Mouse (Mus musculus): Measurements from ENCODE around the gene Fam102b. TPM values are rescaled to one million over a fixed set of nuclear protein-coding genes. Genes with fewer than 3 reads are reported as not detected.

Gene Fam102b
- polyA plus RNA-seq, 1 experiment from 2014 or later = 19.5 TPM

GRCm38 (mm10) chr3:109043395-109043794 lies 16.0 kb upstream of the Fam102b start:
- Histone ChIP-seq H3K27ac (ENCODE audit: low read length) (no peak overlapping the region), H3K4me3 (ENCODE audit: low read depth, low read length) (no peak overlapping the region), H3K36me3 (ENCODE audit: control insufficient read depth, insufficient read depth, low read length) (no peaks in the 10 kb centered on the region), H3K4me1 (ENCODE audit: control insufficient read depth, insufficient read depth, low read length) (peaks cover 9% of the 10 kb centered on the region), H3K27me3 (ENCODE audit: control insufficient read depth, insufficient read depth, low read length) (no peaks in the 10 kb centered on the region), H3K4me2 (replicated peaks; ENCODE audit: low read depth, low read length) (no peak overlapping the region), H3K9ac (replicated peaks; ENCODE audit: low read depth, low read length) (no peak overlapping the region), H3K9me3 (ENCODE audit: control insufficient read depth, low read depth, low read length) (no peaks in the 10 kb centered on the region)
- no peak for ATAC-seq (ENCODE audit: insufficient number of reproducible peaks, insufficient read depth, low FRiP score, low read depth)
- 73% methylated on average over 7 of the region's 7 CpGs for WGBS

GRCm38 (mm10) chr3:109040908-109041307 lies 13.5 kb upstream of the Fam102b start:
- H3K27ac ChIP-seq (ENCODE audit: low read length) = no peak overlapping the region
- H3K36me3 ChIP-seq (ENCODE audit: control insufficient read depth, insufficient read depth, low read length) = no peaks in the 10 kb centered on the region
- no peak for ATAC-seq (ENCODE audit: insufficient number of reproducible peaks, insufficient read depth, low FRiP score, low read depth)
- no peaks in the 10 kb centered on the region for H3K4me1 ChIP-seq (ENCODE audit: control insufficient read depth, insufficient read depth, low read length)
- no peaks in the 10 kb centered on the region for H3K27me3 ChIP-seq (ENCODE audit: control insufficient read depth, insufficient read depth, low read length)
- no peaks in the 10 kb centered on the region for H3K9me3 ChIP-seq (ENCODE audit: control insufficient read depth, low read depth, low read length)
- WGBS = 81% methylated on average over 4 of the region's 4 CpGs
- no peak overlapping the region for H3K4me2 ChIP-seq (replicated peaks; ENCODE audit: low read depth, low read length)
- no peak overlapping the region for H3K9ac ChIP-seq (replicated peaks; ENCODE audit: low read depth, low read length)
- H3K4me3 ChIP-seq (ENCODE audit: low read depth, low read length) = no peak overlapping the region

- Histone ChIP-seq H3K9ac (replicated peaks; ENCODE audit: low read depth, low read length) (no peak overlapping the region), H3K27ac (ENCODE audit: low read length) (no peak overlapping the region), H3K36me3 (ENCODE audit: control insufficient read depth, insufficient read depth, low read length) (no peaks in the 10 kb centered on the region), H3K4me3 (ENCODE audit: low read depth, low read length) (no peak overlapping the region), H3K27me3 (ENCODE audit: control insufficient read depth, insufficient read depth, low read length) (no peaks in the 10 kb centered on the region), H3K4me2 (replicated peaks; ENCODE audit: low read depth, low read length) (no peak overlapping the region), H3K9me3 (ENCODE audit: control insufficient read depth, low read depth, low read length) (no peaks in the 10 kb centered on the region), H3K4me1 (ENCODE audit: control insufficient read depth, insufficient read depth, low read length) (peaks cover 14% of the 10 kb centered on the region; the same call in 1 of the 2 replicates)
- ATAC-seq (ENCODE audit: insufficient number of reproducible peaks, insufficient read depth, low FRiP score, low read depth) = no peak
- WGBS = 86% methylated on average over 1 of the region's 1 CpGs
Observed at GRCm38 (mm10) chr3:109034411-109034810, 7.0 kb upstream of the Fam102b start.

- peaks cover 14% of the 10 kb centered on the region; the same call in 1 of the 2 replicates for H3K4me1 ChIP-seq (ENCODE audit: control insufficient read depth, insufficient read depth, low read length)
- ATAC-seq (ENCODE audit: insufficient number of reproducible peaks, insufficient read depth, low FRiP score, low read depth) = no peak
- H3K4me2 ChIP-seq (replicated peaks; ENCODE audit: low read depth, low read length) = no peak overlapping the region
- no peak overlapping the region for H3K27ac ChIP-seq (ENCODE audit: low read length)
- no peaks in the 10 kb centered on the region for H3K9me3 ChIP-seq (ENCODE audit: control insufficient read depth, low read depth, low read length)
- no peak overlapping the region for H3K4me3 ChIP-seq (ENCODE audit: low read depth, low read length)
- H3K36me3 ChIP-seq (ENCODE audit: control insufficient read depth, insufficient read depth, low read length) = no peaks in the 10 kb centered on the region
- no peaks in the 10 kb centered on the region for H3K27me3 ChIP-seq (ENCODE audit: control insufficient read depth, insufficient read depth, low read length)
- H3K9ac ChIP-seq (replicated peaks; ENCODE audit: low read depth, low read length) = no peak overlapping the region
- WGBS = 41% methylated on average over 2 of the region's 2 CpGs
Observed at GRCm38 (mm10) chr3:109032306-109032705, 4.9 kb upstream of the Fam102b start.

GRCm38 (mm10) chr3:109031626-109032025 lies 4.2 kb upstream of the Fam102b start:
- Histone ChIP-seq H3K27ac (ENCODE audit: low read length) (peak overlapping the region; percentile 40; the same call in 1 of the 2 replicates), H3K27me3 (ENCODE audit: control insufficient read depth, insufficient read depth, low read length) (no peaks in the 10 kb centered on the region), H3K36me3 (ENCODE audit: control insufficient read depth, insufficient read depth, low read length) (no peaks in the 10 kb centered on the region), H3K4me3 (ENCODE audit: low read depth, low read length) (no peak overlapping the region), H3K4me2 (replicated peaks; ENCODE audit: low read depth, low read length) (no peak overlapping the region), H3K9ac (replicated peaks; ENCODE audit: low read depth, low read length) (no peak overlapping the region), H3K9me3 (ENCODE audit: control insufficient read depth, low read depth, low read length) (no peaks in the 10 kb centered on the region), H3K4me1 (ENCODE audit: control insufficient read depth, insufficient read depth, low read length) (peaks cover 14% of the 10 kb centered on the region; the same call in 1 of the 2 replicates)
- no peak for ATAC-seq (ENCODE audit: insufficient number of reproducible peaks, insufficient read depth, low FRiP score, low read depth)
- WGBS = 79% methylated on average over 3 of the region's 3 CpGs

GRCm38 (mm10) chr3:109030817-109031216 lies 3.4 kb upstream of the Fam102b start:
- Histone ChIP-seq H3K9ac (replicated peaks; ENCODE audit: low read depth, low read length) (no peak overlapping the region), H3K36me3 (ENCODE audit: control insufficient read depth, insufficient read depth, low read length) (no peaks in the 10 kb centered on the region), H3K4me2 (replicated peaks; ENCODE audit: low read depth, low read length) (no peak overlapping the region), H3K27me3 (ENCODE audit: control insufficient read depth, insufficient read depth, low read length) (no peaks in the 10 kb centered on the region), H3K4me3 (ENCODE audit: low read depth, low read length) (no peak overlapping the region), H3K4me1 (ENCODE audit: control insufficient read depth, insufficient read depth, low read length) (peaks cover 14% of the 10 kb centered on the region; the same call in 1 of the 2 replicates), H3K27ac (ENCODE audit: low read length) (peak overlapping the region; percentile 40; the same call in 1 of the 2 replicates), H3K9me3 (ENCODE audit: control insufficient read depth, low read depth, low read length) (no peaks in the 10 kb centered on the region)
- 22% methylated on average over 6 of the region's 6 CpGs for WGBS
- peak; percentile 47; the same call in 1 of the 2 replicates for ATAC-seq (ENCODE audit: insufficient number of reproducible peaks, insufficient read depth, low FRiP score, low read depth)

GRCm38 (mm10) chr3:109029661-109030060 lies 2.3 kb upstream of the Fam102b start:
- ATAC-seq (ENCODE audit: insufficient number of reproducible peaks, insufficient read depth, low FRiP score, low read depth) = no peak
- no peaks in the 10 kb centered on the region for H3K27me3 ChIP-seq (ENCODE audit: control insufficient read depth, insufficient read depth, low read length)
- H3K4me2 ChIP-seq (replicated peaks; ENCODE audit: low read depth, low read length) = no peak overlapping the region
- no peaks in the 10 kb centered on the region for H3K36me3 ChIP-seq (ENCODE audit: control insufficient read depth, insufficient read depth, low read length)
- H3K4me1 ChIP-seq (ENCODE audit: control insufficient read depth, insufficient read depth, low read length) = peaks cover 21% of the 10 kb centered on the region; the same call in 1 of the 2 replicates
- no peak overlapping the region for H3K27ac ChIP-seq (ENCODE audit: low read length)
- no peak overlapping the region for H3K4me3 ChIP-seq (ENCODE audit: low read depth, low read length)
- H3K9me3 ChIP-seq (ENCODE audit: control insufficient read depth, low read depth, low read length) = no peaks in the 10 kb centered on the region
- no peak overlapping the region for H3K9ac ChIP-seq (replicated peaks; ENCODE audit: low read depth, low read length)
- WGBS = 53% methylated on average over 5 of the region's 5 CpGs

- Histone ChIP-seq H3K4me2 (replicated peaks; ENCODE audit: low read depth, low read length) (peak overlapping the region; percentile 65), H3K4me3 (ENCODE audit: low read depth, low read length) (peak overlapping the region; percentile 74), H3K27ac (ENCODE audit: low read length) (peak overlapping the region; percentile 86), H3K36me3 (ENCODE audit: control insufficient read depth, insufficient read depth, low read length) (no peaks in the 10 kb centered on the region), H3K9me3 (ENCODE audit: control insufficient read depth, low read depth, low read length) (no peaks in the 10 kb centered on the region), H3K27me3 (ENCODE audit: control insufficient read depth, insufficient read depth, low read length) (no peaks in the 10 kb centered on the region), H3K4me1 (ENCODE audit: control insufficient read depth, insufficient read depth, low read length) (peaks cover 30% of the 10 kb centered on the region), H3K9ac (replicated peaks; ENCODE audit: low read depth, low read length) (peak overlapping the region; percentile 82)
- WGBS = 1% methylated on average over 42 of the region's 51 CpGs
- peak; percentile 72 for ATAC-seq (ENCODE audit: insufficient number of reproducible peaks, insufficient read depth, low FRiP score, low read depth)
Observed at GRCm38 (mm10) chr3:109026991-109027470, 376 bp downstream of the Fam102b start.

- no peaks in the 10 kb centered on the region for H3K27me3 ChIP-seq (ENCODE audit: control insufficient read depth, insufficient read depth, low read length)
- H3K36me3 ChIP-seq (ENCODE audit: control insufficient read depth, insufficient read depth, low read length) = no peaks in the 10 kb centered on the region
- WGBS = 6% methylated on average over 15 of the region's 15 CpGs
- H3K4me2 ChIP-seq (replicated peaks; ENCODE audit: low read depth, low read length) = peak overlapping the region; percentile 65
- H3K9me3 ChIP-seq (ENCODE audit: control insufficient read depth, low read depth, low read length) = no peaks in the 10 kb centered on the region
- ATAC-seq (ENCODE audit: insufficient number of reproducible peaks, insufficient read depth, low FRiP score, low read depth) = no peak
- H3K4me1 ChIP-seq (ENCODE audit: control insufficient read depth, insufficient read depth, low read length) = peaks cover 30% of the 10 kb centered on the region
- H3K4me3 ChIP-seq (ENCODE audit: low read depth, low read length) = peak overlapping the region; percentile 74
- H3K27ac ChIP-seq (ENCODE audit: low read length) = peak overlapping the region; percentile 86
- peak overlapping the region; percentile 82 for H3K9ac ChIP-seq (replicated peaks; ENCODE audit: low read depth, low read length)
Observed at GRCm38 (mm10) chr3:109026462-109026990, 881 bp downstream of the Fam102b start.

Measured in stomach, embryonic 14.5 days (tissue).